Mouse (Mus musculus): ENCODE results near the gene Tmem53. TPM values are rescaled to one million over a fixed set of nuclear protein-coding genes. Genes with fewer than 3 reads are reported as not detected.

The Tmem53 gene
- polyA plus RNA-seq, 1 experiment from 2014 or later: 13.1 TPM

- Histone ChIP-seq H3K4me2 (replicated peaks; ENCODE audit: low read depth, low read length) (no peak overlapping the region; the same call in 1 of the 2 replicates), H3K36me3 (ENCODE audit: control insufficient read depth, insufficient read depth, low read length) (peaks cover 6% of the 10 kb centered on the region; the same call in 1 of the 2 replicates), H3K27ac (ENCODE audit: low read depth, low read length) (peak overlapping the region; percentile 55), H3K4me3 (ENCODE audit: low read depth, low read length) (no peak overlapping the region), H3K9ac (ENCODE audit: low read depth, low read length) (no peak overlapping the region), H3K27me3 (ENCODE audit: control insufficient read depth, insufficient read depth, low read length) (no peaks in the 10 kb centered on the region), H3K9me3 (ENCODE audit: control insufficient read depth, low read length) (no peaks in the 10 kb centered on the region), H3K4me1 (replicated peaks; ENCODE audit: control insufficient read depth, insufficient read depth, low read length) (peaks cover 13% of the 10 kb centered on the region)
- WGBS: 28% methylated on average over 22 of the region's 22 CpGs
- ATAC-seq (ENCODE audit: low FRiP score) (peak; percentile 78), DNase-seq (ENCODE audit: low spot score) (peak; percentile 61)
Measured at GRCm38 (mm10) chr4:117283271-117284191, 31.8 kb downstream of the Tmem53 start.

GRCm38 (mm10) chr4:117284363-117284762 is 32.6 kb downstream of the Tmem53 start:
- 43% methylated on average over 4 of the region's 4 CpGs for WGBS

GRCm38 (mm10) chr4:117288277-117288926 is 36.7 kb downstream of the Tmem53 start:
- no peak for DNase-seq (ENCODE audit: low spot score)

More at GRCm38 (mm10) chr4:117284363-117284762, 32.6 kb downstream of the Tmem53 start:
- ATAC-seq (ENCODE audit: low FRiP score) (no peak), DNase-seq (ENCODE audit: low spot score) (no peak)
- Histone ChIP-seq H3K4me2 (replicated peaks; ENCODE audit: low read depth, low read length) (no peak overlapping the region), H3K27me3 (ENCODE audit: control insufficient read depth, insufficient read depth, low read length) (no peaks in the 10 kb centered on the region), H3K4me1 (replicated peaks; ENCODE audit: control insufficient read depth, insufficient read depth, low read length) (peaks cover 13% of the 10 kb centered on the region), H3K27ac (ENCODE audit: low read depth, low read length) (peak overlapping the region; percentile 55), H3K9ac (ENCODE audit: low read depth, low read length) (no peak overlapping the region), H3K9me3 (ENCODE audit: control insufficient read depth, low read length) (no peaks in the 10 kb centered on the region), H3K4me3 (ENCODE audit: low read depth, low read length) (no peak overlapping the region), H3K36me3 (ENCODE audit: control insufficient read depth, insufficient read depth, low read length) (peaks cover 6% of the 10 kb centered on the region; the same call in 1 of the 2 replicates)

GRCm38 (mm10) chr4:117288927-117289801 is 37.4 kb downstream of the Tmem53 start:
- under 1% methylated on average over 53 of the region's 80 CpGs for WGBS

More at GRCm38 (mm10) chr4:117288277-117288926, 36.7 kb downstream of the Tmem53 start:
- H3K27ac ChIP-seq (ENCODE audit: low read depth, low read length): peak overlapping the region; percentile 97
- peaks cover 6% of the 10 kb centered on the region; the same call in 1 of the 2 replicates for H3K36me3 ChIP-seq (ENCODE audit: control insufficient read depth, insufficient read depth, low read length)
- peak overlapping the region; percentile 83 for H3K9ac ChIP-seq (ENCODE audit: low read depth, low read length)
- peaks cover 8% of the 10 kb centered on the region for H3K4me1 ChIP-seq (replicated peaks; ENCODE audit: control insufficient read depth, insufficient read depth, low read length)
- H3K9me3 ChIP-seq (ENCODE audit: control insufficient read depth, low read length): no peaks in the 10 kb centered on the region
- 25% methylated on average over 25 of the region's 25 CpGs for WGBS
- H3K27me3 ChIP-seq (ENCODE audit: control insufficient read depth, insufficient read depth, low read length): no peaks in the 10 kb centered on the region
- no peak for ATAC-seq (ENCODE audit: low FRiP score)
- H3K4me2 ChIP-seq (replicated peaks; ENCODE audit: low read depth, low read length): peak overlapping the region; percentile 59
- peak overlapping the region; percentile 81 for H3K4me3 ChIP-seq (ENCODE audit: low read depth, low read length)

GRCm38 (mm10) chr4:117291696-117292095 is 39.9 kb downstream of the Tmem53 start:
- Histone ChIP-seq H3K4me1 (replicated peaks; ENCODE audit: control insufficient read depth, insufficient read depth, low read length) (peaks cover 2% of the 10 kb centered on the region; the same call in 1 of the 2 replicates), H3K4me3 (ENCODE audit: low read depth, low read length) (no peak overlapping the region), H3K9ac (ENCODE audit: low read depth, low read length) (no peak overlapping the region), H3K36me3 (ENCODE audit: control insufficient read depth, insufficient read depth, low read length) (no peaks in the 10 kb centered on the region), H3K27me3 (ENCODE audit: control insufficient read depth, insufficient read depth, low read length) (no peaks in the 10 kb centered on the region), H3K27ac (ENCODE audit: low read depth, low read length) (no peak overlapping the region), H3K9me3 (ENCODE audit: control insufficient read depth, low read length) (no peaks in the 10 kb centered on the region), H3K4me2 (replicated peaks; ENCODE audit: low read depth, low read length) (no peak overlapping the region)
- 94% methylated on average over 2 of the region's 2 CpGs for WGBS
- no peak for DNase-seq (ENCODE audit: low spot score)
- ATAC-seq (ENCODE audit: low FRiP score): no peak

More at GRCm38 (mm10) chr4:117288927-117289801, 37.4 kb downstream of the Tmem53 start:
- H3K4me3 ChIP-seq (ENCODE audit: low read depth, low read length): peak overlapping the region; percentile 81
- peak overlapping the region; percentile 83 for H3K9ac ChIP-seq (ENCODE audit: low read depth, low read length)
- peak overlapping the region; percentile 59 for H3K4me2 ChIP-seq (replicated peaks; ENCODE audit: low read depth, low read length)
- no peaks in the 10 kb centered on the region for H3K9me3 ChIP-seq (ENCODE audit: control insufficient read depth, low read length)
- H3K27ac ChIP-seq (ENCODE audit: low read depth, low read length): peak overlapping the region; percentile 97
- peaks cover 6% of the 10 kb centered on the region; the same call in 1 of the 2 replicates for H3K36me3 ChIP-seq (ENCODE audit: control insufficient read depth, insufficient read depth, low read length)
- H3K4me1 ChIP-seq (replicated peaks; ENCODE audit: control insufficient read depth, insufficient read depth, low read length): peaks cover 2% of the 10 kb centered on the region; the same call in 1 of the 2 replicates
- no peaks in the 10 kb centered on the region for H3K27me3 ChIP-seq (ENCODE audit: control insufficient read depth, insufficient read depth, low read length)
- DNase-seq (ENCODE audit: low spot score) (peak; percentile 80), ATAC-seq (ENCODE audit: low FRiP score) (peak; percentile 86)

GRCm38 (mm10) chr4:117296849-117297593 is 45.3 kb downstream of the Tmem53 start:
- ATAC-seq (ENCODE audit: low FRiP score): no peak
- Histone ChIP-seq H3K4me1 (replicated peaks; ENCODE audit: control insufficient read depth, insufficient read depth, low read length) (0 out of 2 replicates have a peak, but pooled peaks cover 5% of the 10 kb centered on the region), H3K9me3 (ENCODE audit: control insufficient read depth, low read length) (no peaks in the 10 kb centered on the region), H3K4me3 (ENCODE audit: low read depth, low read length) (no peak overlapping the region), H3K4me2 (replicated peaks; ENCODE audit: low read depth, low read length) (no peak overlapping the region), H3K36me3 (ENCODE audit: control insufficient read depth, insufficient read depth, low read length) (no peaks in the 10 kb centered on the region), H3K27me3 (ENCODE audit: control insufficient read depth, insufficient read depth, low read length) (peaks cover 5% of the 10 kb centered on the region), H3K27ac (ENCODE audit: low read depth, low read length) (no peak overlapping the region), H3K9ac (ENCODE audit: low read depth, low read length) (no peak overlapping the region)
- WGBS: 63% methylated on average over 19 of the region's 19 CpGs
- DNase-seq (ENCODE audit: low spot score): no peak

- H3K4me1 ChIP-seq (replicated peaks; ENCODE audit: control insufficient read depth, insufficient read depth, low read length): peaks cover 5% of the 10 kb centered on the region; the same call in 1 of the 2 replicates
- DNase-seq (ENCODE audit: low spot score): no peak
- no peak overlapping the region for H3K4me2 ChIP-seq (replicated peaks; ENCODE audit: low read depth, low read length)
- H3K27ac ChIP-seq (ENCODE audit: low read depth, low read length): no peak overlapping the region
- no peak overlapping the region for H3K9ac ChIP-seq (ENCODE audit: low read depth, low read length)
- peaks cover 11% of the 10 kb centered on the region for H3K27me3 ChIP-seq (ENCODE audit: control insufficient read depth, insufficient read depth, low read length)
- no peak overlapping the region for H3K4me3 ChIP-seq (ENCODE audit: low read depth, low read length)
- WGBS: 77% methylated on average over 9 of the region's 9 CpGs
- no peaks in the 10 kb centered on the region for H3K9me3 ChIP-seq (ENCODE audit: control insufficient read depth, low read length)
- ATAC-seq (ENCODE audit: low FRiP score): no peak
- H3K36me3 ChIP-seq (ENCODE audit: control insufficient read depth, insufficient read depth, low read length): no peaks in the 10 kb centered on the region
Measured at GRCm38 (mm10) chr4:117297819-117298218, 46.1 kb downstream of the Tmem53 start.
